ENCODE assay signal across 13 mouse cellular contexts in genomic region chr12:32486246-32486645, GRCm38 (mm10).
DNase-seq lines count a peak whose midpoint lies in the region; ATAC-seq and TF ChIP-seq lines count a peak whose summit lies in the region.
"Had no signal": no experiment of that assay in that cellular context is flagged by ENCODE, and none has a peak within 500 bp of the region (broad histone marks: within the 10 kb centered on the region; RNA-seq: fewer than 3 reads in every experiment).

No protein-coding gene starts in this region.

- peaks cover 21% of the 10 kb centered on the region; the same call in 1 of the 2 replicates for H3K4me1 ChIP-seq in kidney, embryonic 16.5 days (ENCODE audit: insufficient read depth, low read length)
- H3K4me1 ChIP-seq in CH12.LX (ENCODE audit: control insufficient read depth in 1 of 2, insufficient read depth in 2 of 2), result peaks cover 0 to 17% of the 10 kb centered on the region in 2 experiments; a peak in 2 of 4 replicates
- peaks cover 23% of the 10 kb centered on the region; the same call in 1 of the 2 replicates for H3K4me1 ChIP-seq in heart, postnatal 0 days (ENCODE audit: control insufficient read depth, insufficient read depth)
- no peaks in the 10 kb centered on the region for H3K4me1 ChIP-seq in liver, embryonic 11.5 days (replicated peaks; ENCODE audit: control insufficient read depth, insufficient read depth, low read length)
- 0 out of 2 replicates have a peak, but pooled peaks cover 3% of the 10 kb centered on the region for H3K4me1 ChIP-seq in hindbrain, embryonic 10.5 days (replicated peaks)
- H3K4me1 ChIP-seq: midbrain, embryonic 12.5 days; neural tube, embryonic 12.5 days had no signal

- WGBS in kidney, embryonic 16.5 days, result 27% methylated on average over 4 of the region's 4 CpGs
- 38% methylated on average over 4 of the region's 4 CpGs for WGBS in heart, postnatal 0 days
- 54% methylated on average over 4 of the region's 4 CpGs for WGBS in liver, embryonic 11.5 days
- 74% methylated on average over 4 of the region's 4 CpGs for WGBS in hindbrain, embryonic 10.5 days

- H3K27me3 ChIP-seq in kidney, embryonic 16.5 days (ENCODE audit: insufficient read depth, low read length), result no peaks in the 10 kb centered on the region
- no peaks in the 10 kb centered on the region for H3K27me3 ChIP-seq in CH12.LX (replicated peaks)
- H3K27me3 ChIP-seq in heart, postnatal 0 days (ENCODE audit: control insufficient read depth, insufficient read depth, low read length), result no peaks in the 10 kb centered on the region
- no peaks in the 10 kb centered on the region for H3K27me3 ChIP-seq in liver, embryonic 11.5 days (replicated peaks; ENCODE audit: control insufficient read depth, insufficient read depth, low read length)
- H3K27me3 ChIP-seq in hindbrain, embryonic 10.5 days (ENCODE audit: insufficient read depth, poor library complexity, severe bottlenecking), result no peaks in the 10 kb centered on the region
- H3K27me3 ChIP-seq: hindbrain, embryonic 15.5 days; midbrain, embryonic 12.5 days; neural tube, embryonic 12.5 days; stomach, embryonic 15.5 days had no signal

- H3K27ac ChIP-seq in kidney, embryonic 16.5 days (ENCODE audit: low read length), result peak overlapping the region; percentile 43; the same call in 1 of the 2 replicates
- no peak overlapping the region for H3K27ac ChIP-seq in CH12.LX (ENCODE audit: insufficient read depth, low read depth)
- peak overlapping the region; percentile 38; the same call in 1 of the 2 replicates for H3K27ac ChIP-seq in heart, postnatal 0 days (ENCODE audit: low read depth)
- no peak overlapping the region for H3K27ac ChIP-seq in liver, embryonic 11.5 days (ENCODE audit: low read depth, low read length)
- H3K27ac ChIP-seq in hindbrain, embryonic 10.5 days, result no peak overlapping the region
- H3K27ac ChIP-seq: hindbrain, embryonic 15.5 days; midbrain, embryonic 12.5 days; neural tube, embryonic 12.5 days; stomach, embryonic 15.5 days had no signal

- no peaks in the 10 kb centered on the region for H3K79me2 ChIP-seq in CH12.LX (replicated peaks; ENCODE audit: control insufficient read depth, extremely low read depth, insufficient read depth, poor library complexity, severe bottlenecking)

- no peak overlapping the region for H3K4me2 ChIP-seq in kidney, embryonic 16.5 days (replicated peaks; ENCODE audit: low read depth, low read length)
- H3K4me2 ChIP-seq in CH12.LX (ENCODE audit: insufficient read depth, low read depth, poor library complexity, severe bottlenecking), result no peak overlapping the region
- H3K4me2 ChIP-seq in heart, postnatal 0 days (ENCODE audit: low read depth, low read length), result no peak overlapping the region
- H3K4me2 ChIP-seq in liver, embryonic 11.5 days, result no peak overlapping the region
- H3K4me2 ChIP-seq: hindbrain, embryonic 15.5 days; midbrain, embryonic 12.5 days; neural tube, embryonic 12.5 days; stomach, embryonic 15.5 days had no signal

- H3K9me3 ChIP-seq in kidney, embryonic 16.5 days (ENCODE audit: low read length), result no peaks in the 10 kb centered on the region
- H3K9me3 ChIP-seq in CH12.LX (replicated peaks; ENCODE audit: low read length), result no peaks in the 10 kb centered on the region
- H3K9me3 ChIP-seq in heart, postnatal 0 days (replicated peaks; ENCODE audit: control insufficient read depth, low read length), result no peaks in the 10 kb centered on the region
- H3K9me3 ChIP-seq in liver, embryonic 11.5 days (ENCODE audit: control insufficient read depth, low read length), result no peaks in the 10 kb centered on the region
- no peaks in the 10 kb centered on the region for H3K9me3 ChIP-seq in hindbrain, embryonic 10.5 days
- H3K9me3 ChIP-seq: hindbrain, embryonic 15.5 days; midbrain, embryonic 12.5 days; neural tube, embryonic 12.5 days; stomach, embryonic 15.5 days had no signal

- DNase-seq in kidney, adult 8-10 months, result no peak
- peak; percentile 70 for DNase-seq in 3T3-L1 (ENCODE audit: low read depth, low spot score)
- peak; percentile 6 for DNase-seq in CH12.LX (ENCODE audit: extremely low read depth)
- DNase-seq in heart, postnatal 0 days (ENCODE audit: low spot score), result peak; percentile 20
- no peak for DNase-seq in liver, embryonic 11.5 days (ENCODE audit: low spot score)
- no peak for DNase-seq in hindbrain, embryonic 10.5 days (ENCODE audit: low spot score)
- DNase-seq: adrenal gland, adult 2 months; cerebellum, postnatal 10 days had no signal

- ATAC-seq in kidney, embryonic 16.5 days (ENCODE audit: low FRiP score, low TSS enrichment), result peak; percentile 50; the same call in 1 of the 2 replicates
- ATAC-seq in heart, postnatal 0 days (ENCODE audit: insufficient read depth, low read depth), result no peak
- ATAC-seq in liver, embryonic 11.5 days (replicated peaks; ENCODE audit: low FRiP score), result no peak

- TF ChIP-seq CTCF in CH12.LX (conservative IDR thresholded peaks at IDR 0.05 in 1 of 2, IDR thresholded peaks at IDR 0.05 in 1 of 2; ENCODE audit: low read depth in 2 of 2, low read length in 2 of 2), result no peak
- TF ChIP-seq CTCF in heart, postnatal 0 days (IDR thresholded peaks at IDR 0.05; ENCODE audit: low read depth), result no peak

- TF ChIP-seq EP300 in CH12.LX (IDR thresholded peaks at IDR 0.05; ENCODE audit: low read length), result no peak
- no peak for TF ChIP-seq EP300 in heart, postnatal 0 days (IDR thresholded peaks at IDR 0.05; ENCODE audit: low read depth)

- no peak for TF ChIP-seq RAD21 in CH12.LX (IDR thresholded peaks at IDR 0.05; ENCODE audit: low read depth, low read length)

- no peak overlapping the region for H3K9ac ChIP-seq in kidney, embryonic 16.5 days (replicated peaks; ENCODE audit: low read length)
- no peak overlapping the region for H3K9ac ChIP-seq in CH12.LX (ENCODE audit: insufficient read depth, low read depth)
- H3K9ac ChIP-seq in heart, postnatal 0 days (replicated peaks; ENCODE audit: low read depth, low read length), result no peak overlapping the region
- no peak overlapping the region for H3K9ac ChIP-seq in liver, embryonic 11.5 days (ENCODE audit: low read depth, low read length)
- H3K9ac ChIP-seq: hindbrain, embryonic 15.5 days; midbrain, embryonic 12.5 days; neural tube, embryonic 12.5 days; stomach, embryonic 15.5 days had no signal

- in situ Hi-C loops in CH12.LX (cut with MboI; ENCODE audit: low pct_ligation_motif_present, low pct_unique_long_range_greater_than_20kb, low sequenced_read_pairs), result no loop called here

- H3K4me3 ChIP-seq in kidney, embryonic 16.5 days (ENCODE audit: low read length), result no peak overlapping the region
- H3K4me3 ChIP-seq in CH12.LX (replicated peaks in 1 of 3; ENCODE audit: low read depth in 2 of 3, low read length in 2 of 3, poor library complexity in 1 of 3), result no peak overlapping the region
- H3K4me3 ChIP-seq in heart, postnatal 0 days (ENCODE audit: low read depth, low read length), result no peak overlapping the region
- no peak overlapping the region for H3K4me3 ChIP-seq in liver, embryonic 11.5 days (ENCODE audit: low read depth, low read length)
- H3K4me3 ChIP-seq in hindbrain, embryonic 10.5 days, result no peak overlapping the region
- H3K4me3 ChIP-seq: hindbrain, embryonic 15.5 days; midbrain, embryonic 12.5 days; neural tube, embryonic 12.5 days; stomach, embryonic 15.5 days had no signal

- TF ChIP-seq POLR2A in CH12.LX (IDR thresholded peaks at IDR 0.05; ENCODE audit: low read depth, low read length), result no peak

- H3K36me3 ChIP-seq in kidney, embryonic 16.5 days (ENCODE audit: insufficient read depth, low read length), result no peaks in the 10 kb centered on the region
- H3K36me3 ChIP-seq in CH12.LX (replicated peaks in 1 of 2; ENCODE audit: control insufficient read depth in 1 of 2, insufficient read depth in 1 of 2, low read length in 1 of 2), result no peaks in the 10 kb centered on the region
- H3K36me3 ChIP-seq in heart, postnatal 0 days (replicated peaks; ENCODE audit: control insufficient read depth, insufficient read depth, low read length), result no peaks in the 10 kb centered on the region
- no peaks in the 10 kb centered on the region for H3K36me3 ChIP-seq in liver, embryonic 11.5 days (ENCODE audit: control insufficient read depth, insufficient read depth, low read length)
- H3K36me3 ChIP-seq in hindbrain, embryonic 10.5 days, result no peaks in the 10 kb centered on the region
- H3K36me3 ChIP-seq: hindbrain, embryonic 15.5 days; midbrain, embryonic 12.5 days; neural tube, embryonic 12.5 days; stomach, embryonic 15.5 days had no signal

- dilution Hi-C loops in CH12.LX (cut with MboI; ENCODE audit: extremely low pct_ligation_motif_present, extremely low pct_unique_long_range_greater_than_20kb, low sequenced_read_pairs), result no loop called here

TF ChIP-seq in CH12.LX, 34 proteins besides CTCF, POLR2A, EP300 and RAD21:
- no peak for TF ChIP-seq ZC3H11A (IDR thresholded peaks at IDR 0.05; ENCODE audit: low read depth, low read length)
- no peak for TF ChIP-seq ZNF384 (IDR thresholded peaks at IDR 0.05; ENCODE audit: low read depth, low read length)
- TF ChIP-seq NELFE (IDR thresholded peaks at IDR 0.05; ENCODE audit: low read depth, low read length), result no peak
- TF ChIP-seq BHLHE40 (IDR thresholded peaks at IDR 0.05; ENCODE audit: low read depth, low read length), result no peak
- no peak for TF ChIP-seq MAZ (IDR thresholded peaks at IDR 0.05; ENCODE audit: low read depth, low read length)
- TF ChIP-seq MYC (IDR thresholded peaks at IDR 0.05; ENCODE audit: low read depth, low read length), result no peak
- TF ChIP-seq MAFK (IDR thresholded peaks at IDR 0.05; ENCODE audit: insufficient replicate concordance, low read length), result no peak
- no peak for TF ChIP-seq UBTF (IDR thresholded peaks at IDR 0.05; ENCODE audit: low read depth, low read length)
- no peak for TF ChIP-seq IRF4 (IDR thresholded peaks at IDR 0.05; ENCODE audit: low read depth, low read length)
- TF ChIP-seq PAX5 (IDR thresholded peaks at IDR 0.05; ENCODE audit: low read length), result no peak
- TF ChIP-seq GABPA (IDR thresholded peaks at IDR 0.05; ENCODE audit: insufficient replicate concordance, low read depth, low read length), result no peak
- no peak for TF ChIP-seq CHD2 (IDR thresholded peaks at IDR 0.05; ENCODE audit: low read length)
- no peak for TF ChIP-seq MEF2A (IDR thresholded peaks at IDR 0.05; ENCODE audit: borderline replicate concordance, low read depth, low read length)
- TF ChIP-seq ELF1 (IDR thresholded peaks at IDR 0.05; ENCODE audit: low read depth, low read length), result no peak
- TF ChIP-seq MXI1 (IDR thresholded peaks at IDR 0.05; ENCODE audit: low read depth, low read length), result no peak
- no peak for TF ChIP-seq SMC3 (IDR thresholded peaks at IDR 0.05; ENCODE audit: low read depth, low read length)
- no peak for TF ChIP-seq ZMIZ1 (IDR thresholded peaks at IDR 0.05; ENCODE audit: low read depth, low read length)

Comparison
In these comparisons a context has a peak if more than half of its experiments do, and no peak if none do; other contexts are left out.
1. H3K27ac ChIP-seq: peak in kidney, embryonic 16.5 days (single experiment) and heart, postnatal 0 days (single experiment); none in CH12.LX (single experiment), liver, embryonic 11.5 days (single experiment) and hindbrain, embryonic 10.5 days (single experiment).
2. DNase-seq: peak in 3T3-L1 (single experiment), CH12.LX (single experiment) and heart, postnatal 0 days (single experiment); none in kidney, adult 8-10 months (0 of 2), liver, embryonic 11.5 days (single experiment) and hindbrain, embryonic 10.5 days (single experiment).